Mouse (Mus musculus) CH12.LX (cell line): ENCODE measurements at regions not wholly inside any gene's neighbourhood (a gene's known extent, or its start where the extent isn't known, plus 50 kb on each side); places are given as distances from the start of the nearest gene placed in this dataset.
"Not testable (repeated sequence)": the region's sequence is repeated elsewhere in the genome, so short reads cannot be mapped to it uniquely, and the experiment has no call there.

Experiments
- DNase-seq: peaks from one replicate; pipeline ENCODE4 v3.0.0-alpha.2; 2013; ENCODE audit errors: extremely low read depth
- H3K27ac ChIP-seq: 2 replicates; pipeline ENCODE4 v1.5.1; 2012; ENCODE audit warnings: low read depth, mild to moderate bottlenecking, control low read depth, moderate library complexity; ENCODE audit not compliant: insufficient read depth
- H3K27me3 ChIP-seq: replicated peaks from 2 replicates; pipeline ENCODE3; 2012; ENCODE audit warnings: inconsistent platforms
- H3K36me3 ChIP-seq, 2 experiments: replicated peaks in 1 of 2; 2 replicates each; pipeline versions ENCODE3 to v1.6.1; 2012; ENCODE audit warnings: inconsistent platforms in 1 of 2, low read length in 1 of 2, mild to moderate bottlenecking in 1 of 2, mixed read lengths in 1 of 2, moderate library complexity in 1 of 2; ENCODE audit not compliant: control insufficient read depth in 1 of 2, insufficient read depth in 1 of 2
- H3K4me1 ChIP-seq, 2 experiments: 2 replicates each; pipeline ENCODE4 v1.6.1; 2012; ENCODE audit warnings: inconsistent platforms in 1 of 2, moderate library complexity in 1 of 2; ENCODE audit not compliant: insufficient read depth in 2 of 2, control insufficient read depth in 1 of 2
- H3K4me2 ChIP-seq: 2 replicates; pipeline ENCODE4 v1.6.1; 2012; ENCODE audit warnings: low read depth, mild to moderate bottlenecking, control low read depth; ENCODE audit not compliant: poor library complexity, insufficient read depth, severe bottlenecking
- H3K4me3 ChIP-seq, 3 experiments: fragments of 150-350 bp in 1 of 3; sonication (generic) in 1 of 3; replicated peaks in 1 of 3; 2 replicates each; pipeline versions ENCODE3 to v1.5.1; 2011 to 2012; ENCODE audit warnings: low read depth in 2 of 3, low read length in 2 of 3, mild to moderate bottlenecking in 2 of 3, moderate library complexity in 2 of 3, control low read depth in 1 of 3, improper control_type of control experiment in 1 of 3, inconsistent platforms in 1 of 3, mixed read lengths in 1 of 3; ENCODE audit not compliant: poor library complexity in 1 of 3
- H3K79me2 ChIP-seq: replicated peaks from 2 replicates; pipeline ENCODE4 v1.6.1; 2012; ENCODE audit warnings: mild to moderate bottlenecking, moderate library complexity; ENCODE audit not compliant: control insufficient read depth, poor library complexity, insufficient read depth, severe bottlenecking; ENCODE audit errors: extremely low read depth
- H3K9ac ChIP-seq: 2 replicates; pipeline ENCODE4 v1.6.1; 2012; ENCODE audit warnings: low read depth, mild to moderate bottlenecking, control low read depth, moderate library complexity; ENCODE audit not compliant: insufficient read depth
- H3K9me3 ChIP-seq: replicated peaks from 2 replicates; pipeline ENCODE3; 2012; ENCODE audit warnings: low read length, inconsistent platforms, mixed read lengths
- CHD1 ChIP-seq: IDR thresholded peaks from 2 replicates; pipeline ENCODE4 v1.6.1; 2012; ENCODE audit warnings: low read depth, low read length, improper control_type of control experiment, inconsistent platforms
- CHD2 ChIP-seq: IDR thresholded peaks from 2 replicates; pipeline ENCODE4 v1.6.1; 2011; ENCODE audit warnings: low read length, improper control_type of control experiment
- ELF1 ChIP-seq: IDR thresholded peaks from 2 replicates; pipeline ENCODE4 v1.6.1; 2014; ENCODE audit warnings: low read depth, mild to moderate bottlenecking, inconsistent platforms, low read length, improper control_type of control experiment
- GABPA ChIP-seq: IDR thresholded peaks from 2 replicates; pipeline ENCODE4 v1.6.1; 2012; ENCODE audit warnings: low read depth, low read length, improper control_type of control experiment, inconsistent platforms; ENCODE audit not compliant: insufficient replicate concordance
- JUN ChIP-seq: IDR thresholded peaks from 2 replicates; pipeline ENCODE4 v1.6.1; 2011; ENCODE audit warnings: low read depth, mild to moderate bottlenecking, low read length, improper control_type of control experiment, moderate library complexity; ENCODE audit not compliant: insufficient read depth
- KAT2A ChIP-seq: IDR thresholded peaks from 2 replicates; pipeline ENCODE4 v1.6.1; 2012; ENCODE audit warnings: low read length, improper control_type of control experiment, inconsistent platforms; ENCODE audit not compliant: insufficient replicate concordance
- MAFK ChIP-seq: IDR thresholded peaks from 2 replicates; pipeline ENCODE4 v1.6.1; 2011; ENCODE audit warnings: low read length, improper control_type of control experiment; ENCODE audit not compliant: insufficient replicate concordance
- MXI1 ChIP-seq: IDR thresholded peaks from 2 replicates; pipeline ENCODE4 v1.6.1; 2011; ENCODE audit warnings: mild to moderate bottlenecking, low read depth, low read length, improper control_type of control experiment
- POLR2AphosphoS2 ChIP-seq: IDR thresholded peaks from 2 replicates; pipeline ENCODE4 v1.6.1; 2011; ENCODE audit warnings: low read depth, low read length, improper control_type of control experiment
- RCOR1 ChIP-seq: conservative IDR thresholded peaks from 2 replicates; pipeline ENCODE4 v1.6.1; 2012; ENCODE audit warnings: low read depth, mild to moderate bottlenecking, inconsistent platforms, low read length, improper control_type of control experiment
- USF1 ChIP-seq: IDR thresholded peaks from 2 replicates; pipeline ENCODE4 v1.6.1; 2014; ENCODE audit warnings: low read depth, mild to moderate bottlenecking, inconsistent platforms, low read length, improper control_type of control experiment
- USF2 ChIP-seq: conservative IDR thresholded peaks from 2 replicates; pipeline ENCODE4 v1.6.1; 2011; ENCODE audit warnings: low read depth, low read length, improper control_type of control experiment
- ZC3H11A ChIP-seq: IDR thresholded peaks from 2 replicates; pipeline ENCODE4 v1.6.1; 2012; ENCODE audit warnings: low read depth, mild to moderate bottlenecking, inconsistent platforms, low read length, improper control_type of control experiment
- ZKSCAN1 ChIP-seq: IDR thresholded peaks from 2 replicates; pipeline ENCODE4 v1.6.1; 2012; ENCODE audit warnings: low read depth, inconsistent platforms, low read length, improper control_type of control experiment, borderline replicate concordance
- ZMIZ1 ChIP-seq: IDR thresholded peaks from 2 replicates; pipeline ENCODE4 v1.6.1; 2012; ENCODE audit warnings: low read depth, mild to moderate bottlenecking, inconsistent platforms, low read length, improper control_type of control experiment
- dilution Hi-C: fragments of 300-500 bp; cut with MboI; formaldehyde crosslinking; loops from 2 replicates; pipeline ENCODE4 v1.14.3; 2020; ENCODE audit warnings: low sequenced_read_pairs; ENCODE audit not compliant: extremely low pct_unique_long_range_greater_than_20kb, extremely low pct_ligation_motif_present
- in situ Hi-C: fragments of 300-500 bp; cut with MboI; formaldehyde crosslinking; loops from 3 replicates; pipeline ENCODE4 v1.14.3; 2019; ENCODE audit warnings: low sequenced_read_pairs, low pct_ligation_motif_present, low pct_unique_long_range_greater_than_20kb, mixed read lengths

DNA sequence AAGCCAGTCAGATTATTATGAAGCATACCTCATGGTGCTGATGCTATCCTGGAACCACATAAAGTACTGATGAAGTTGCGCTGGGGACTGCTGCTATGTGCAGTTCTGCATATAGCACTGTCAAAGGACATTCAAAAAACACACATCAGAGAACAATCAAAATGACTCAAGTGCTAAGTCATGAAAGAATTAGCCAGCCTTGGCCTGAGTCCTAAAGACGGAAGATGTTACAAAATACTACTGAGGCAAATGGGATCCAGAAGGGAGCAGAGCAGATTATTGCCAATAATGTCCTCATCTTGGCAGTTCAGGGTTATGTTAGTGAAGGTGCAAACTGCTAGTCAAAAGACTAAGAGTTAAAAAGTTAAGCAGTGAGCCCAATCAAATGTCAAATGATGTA, 87.9 kb upstream of the Mpdz start:
- H3K27me3 ChIP-seq, result no peaks in the 10 kb centered on the region
- H3K9me3 ChIP-seq, result no peaks in the 10 kb centered on the region
- H3K79me2 ChIP-seq, result no peaks in the 10 kb centered on the region
- H3K4me3 ChIP-seq, result no peak overlapping the region
- in situ Hi-C loops, result no loop called here
- TF ChIP-seq POLR2AphosphoS2, result no peak
- no peak for TF ChIP-seq ZC3H11A
- TF ChIP-seq KAT2A, result no peak
- TF ChIP-seq ZMIZ1, result no peak
- no peak for TF ChIP-seq USF1
- TF ChIP-seq USF2, result no peak
- no peak for TF ChIP-seq ELF1
- TF ChIP-seq JUN, result no peak
- TF ChIP-seq MAFK, result no peak
- TF ChIP-seq, all 38 proteins: peak for 0
- Histone ChIP-seq H3K4me1 (no peaks in the 10 kb centered on the region), H3K27ac (no peak overlapping the region), H3K4me2 (no peak overlapping the region), H3K36me3 (no peaks in the 10 kb centered on the region), H3K9ac (no peak overlapping the region)
- no peak for DNase-seq
- dilution Hi-C loops, result no loop called here

DNA sequence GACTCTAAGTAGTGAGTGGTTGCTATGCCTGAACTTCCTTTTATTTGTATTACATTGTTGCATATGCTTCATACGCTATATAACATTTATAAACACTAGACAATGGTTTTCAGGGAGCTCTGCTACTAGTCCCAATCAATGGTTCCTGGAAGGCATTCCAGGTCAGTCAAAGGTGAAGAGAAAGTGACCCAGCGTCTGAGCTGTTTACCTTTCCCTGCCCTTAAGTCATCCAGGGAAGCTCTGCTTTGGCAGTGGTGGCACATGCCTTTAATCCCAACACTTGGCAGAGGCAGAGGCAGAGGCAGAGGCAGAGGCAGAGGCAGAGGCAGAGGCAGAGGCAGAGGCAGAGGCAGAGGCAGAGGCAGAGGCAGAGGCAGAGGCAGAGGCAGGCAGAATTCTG, 76.5 kb upstream of the Mpdz start:
- H3K4me3 ChIP-seq, H3K36me3 ChIP-seq, H3K79me2 ChIP-seq, H3K27ac ChIP-seq, H3K27me3 ChIP-seq, in situ Hi-C loops, H3K9me3 ChIP-seq, H3K4me1 ChIP-seq, dilution Hi-C loops, DNase-seq, H3K4me2 ChIP-seq, H3K9ac ChIP-seq: not testable (repeated sequence)

DNA sequence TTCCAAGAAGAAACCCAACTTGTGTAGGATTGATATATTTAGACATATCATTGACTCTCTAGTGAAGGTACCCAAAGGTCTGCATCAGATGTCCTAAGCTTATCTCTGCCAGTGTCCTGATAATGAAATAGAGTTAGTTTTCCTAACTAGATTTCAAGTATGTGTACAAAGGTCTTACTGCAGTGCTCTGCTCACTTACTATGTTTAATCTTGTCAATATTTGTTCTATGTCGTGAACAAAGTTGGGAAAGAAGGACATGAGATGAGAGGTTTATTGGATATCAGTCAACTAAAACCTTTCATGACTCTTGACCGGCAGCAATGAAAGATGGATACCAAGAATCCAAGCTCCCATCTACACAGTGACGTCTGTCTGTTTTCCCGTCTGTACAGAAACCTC, 71.9 kb upstream of the Mpdz start:
- H3K27me3 ChIP-seq, result no peaks in the 10 kb centered on the region
- H3K4me3 ChIP-seq, result no peak overlapping the region
- no peak overlapping the region for H3K9ac ChIP-seq
- no peak for DNase-seq
- no peak overlapping the region for H3K4me2 ChIP-seq
- no peak overlapping the region for H3K27ac ChIP-seq
- dilution Hi-C loops, result no loop called here
- H3K36me3 ChIP-seq, result no peaks in the 10 kb centered on the region
- H3K9me3 ChIP-seq, result no peaks in the 10 kb centered on the region
- H3K4me1 ChIP-seq, result no peaks in the 10 kb centered on the region
- no peaks in the 10 kb centered on the region for H3K79me2 ChIP-seq
- in situ Hi-C loops, result no loop called here
- TF ChIP-seq CHD2 (no peak), USF1 (no peak), CHD1 (no peak), USF2 (no peak), MXI1 (no peak), GABPA (no peak), ZKSCAN1 (no peak), RCOR1 (no peak)
- TF ChIP-seq, all 38 proteins: peak for 0
